Mouse (Mus musculus) embryonic fibroblast, embryonic 13.5 days (primary cell): ENCODE data around the gene Ghr.

Experiments used
- CTCF ChIP-seq: IDR thresholded peaks from 2 replicates; pipeline ENCODE4 v1.5.1; 2011; ENCODE audit warnings: mild to moderate bottlenecking, control low read depth, low read length, moderate library complexity, borderline replicate concordance; ENCODE audit not compliant: insufficient read depth
- POLR2A ChIP-seq: IDR thresholded peaks from 2 replicates; pipeline ENCODE4 v1.6.1; 2011; ENCODE audit warnings: low read depth, mild to moderate bottlenecking, control low read depth, low read length, moderate library complexity

- TF ChIP-seq CTCF (no peak), POLR2A (no peak)
Observed at GRCm38 (mm10) chr15:3536309-3536900, 46.9 kb downstream of the Ghr start.
